Mouse (Mus musculus) heart, postnatal 0 days (tissue): ENCODE measurements at regions not wholly inside any gene's neighbourhood (a gene's known extent, or its start where the extent isn't known, plus 50 kb on each side); places are given as distances from the start of the nearest gene placed in this dataset.
A peak's percentile ranks its signal among the peaks of the same experiment; 100 is the strongest.

ENCODE experiments used
- ATAC-seq: fragments of 200-750 bp; cut with Nextera tagmentation; 2 replicates; pipeline ENCODE4 v1.8.0; 2017; ENCODE audit warnings: low read depth, moderate number of reproducible peaks, moderate library complexity; ENCODE audit not compliant: insufficient read depth
- DNase-seq: peaks from one replicate; pipeline ENCODE4 v3.0.0-alpha.2; 2016; ENCODE audit warnings: low spot score
- H3K27ac ChIP-seq: fragments of 300-500 bp; sonication (generic); 2 replicates; pipeline ENCODE4 v1.5.1; 2014; ENCODE audit warnings: low read depth, mild to moderate bottlenecking
- H3K27me3 ChIP-seq: fragments of 300-500 bp; sonication (generic); 2 replicates; pipeline ENCODE4 v1.6.1; 2014; ENCODE audit warnings: low read length, mixed read lengths; ENCODE audit not compliant: control insufficient read depth, insufficient read depth
- H3K36me3 ChIP-seq: fragments of 300-500 bp; sonication (generic); replicated peaks from 2 replicates; pipeline ENCODE4 v1.6.1; 2014; ENCODE audit warnings: low read length, mixed read lengths; ENCODE audit not compliant: control insufficient read depth, insufficient read depth
- H3K4me1 ChIP-seq: fragments of 300-500 bp; sonication (generic); 2 replicates; pipeline ENCODE4 v1.6.1; 2014; ENCODE audit warnings: antibody characterized with exemption; ENCODE audit not compliant: control insufficient read depth, insufficient read depth
- H3K4me2 ChIP-seq: fragments of 300-500 bp; sonication (generic); 2 replicates; pipeline ENCODE4 v1.6.1; 2014; ENCODE audit warnings: low read depth, mild to moderate bottlenecking, low read length, moderate library complexity
- H3K4me3 ChIP-seq: fragments of 300-500 bp; sonication (generic); 2 replicates; pipeline ENCODE4 v1.5.1; 2014; ENCODE audit warnings: low read depth, low read length
- H3K9ac ChIP-seq: fragments of 300-500 bp; sonication (generic); replicated peaks from 2 replicates; pipeline ENCODE4 v1.6.1; 2014; ENCODE audit warnings: low read depth, low read length, mixed read lengths
- H3K9me3 ChIP-seq: fragments of 300-500 bp; sonication (generic); replicated peaks from 2 replicates; pipeline ENCODE4 v1.6.1; 2016; ENCODE audit warnings: low read length; ENCODE audit not compliant: control insufficient read depth
- CTCF ChIP-seq: IDR thresholded peaks from 2 replicates; pipeline ENCODE4 v1.5.1; 2016; ENCODE audit warnings: antibody characterized with exemption, control low read depth, low read depth
- EP300 ChIP-seq: IDR thresholded peaks from 2 replicates; pipeline ENCODE4 v1.6.1; 2016; ENCODE audit warnings: antibody characterized with exemption, low read depth
- WGBS: fragments of 180-500 bp; shearing (Covaris S2); extraction: QIAGEN DNeasy Blood & Tissue Kit; methylation state at CpG from one replicate; pipeline ENCODE4 v1.1.7; 2014; 5-methylcytosine and 5-hydroxymethylcytosine counted together

GRCm38 (mm10) chrX:19168983-19169382 lies 312.1 kb downstream of the Tex13c3 start:
- no peak overlapping the region for H3K4me2 ChIP-seq
- no peak overlapping the region for H3K4me3 ChIP-seq
- no peaks in the 10 kb centered on the region for H3K9me3 ChIP-seq
- no peaks in the 10 kb centered on the region for H3K4me1 ChIP-seq
- no peak overlapping the region for H3K9ac ChIP-seq
- no peak overlapping the region for H3K27ac ChIP-seq
- DNase-seq (no peak), ATAC-seq (no peak)
- no peaks in the 10 kb centered on the region for H3K36me3 ChIP-seq
- TF ChIP-seq EP300 (no peak), CTCF (no peak)
- no peaks in the 10 kb centered on the region for H3K27me3 ChIP-seq
- whole genome bisulfite sequencing, result 36% methylated on average over 2 of the region's 2 CpGs

DNA sequence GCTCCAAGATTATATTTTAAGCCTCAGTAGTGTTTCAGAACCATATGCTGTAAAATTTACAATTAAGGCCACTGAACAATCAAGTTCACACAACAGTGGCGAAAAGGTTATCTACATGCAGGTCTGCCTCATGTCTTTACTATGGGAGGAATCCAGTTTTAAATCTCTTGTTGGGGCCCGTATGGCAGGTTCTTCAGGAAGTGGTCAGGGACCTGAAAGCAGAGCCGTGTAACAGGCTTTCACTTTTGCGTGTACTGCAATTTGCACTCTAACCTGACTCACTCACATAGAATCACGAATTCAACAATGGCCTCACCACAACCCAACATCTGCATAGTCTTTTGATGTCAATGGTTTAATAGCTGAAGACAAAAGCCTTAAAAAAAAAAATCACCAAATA lies 312.6 kb downstream of the Tex13c3 start:
- no peak overlapping the region for H3K4me2 ChIP-seq
- no peak for TF ChIP-seq EP300
- TF ChIP-seq CTCF, result no peak
- no peak for DNase-seq
- H3K4me3 ChIP-seq, result no peak overlapping the region
- no peaks in the 10 kb centered on the region for H3K4me1 ChIP-seq
- no peak for ATAC-seq
- H3K27ac ChIP-seq, result no peak overlapping the region
- no peaks in the 10 kb centered on the region for H3K27me3 ChIP-seq
- H3K36me3 ChIP-seq, result no peaks in the 10 kb centered on the region
- H3K9ac ChIP-seq, result no peak overlapping the region
- H3K9me3 ChIP-seq, result no peaks in the 10 kb centered on the region
- 59% methylated on average over 5 of the region's 5 CpGs for WGBS

- ATAC-seq, result no peak
- H3K27ac ChIP-seq, result no peak overlapping the region
Measured at GRCm38 (mm10) chrX:19168111-19168510, 313.0 kb downstream of the Tex13c3 start.

DNA sequence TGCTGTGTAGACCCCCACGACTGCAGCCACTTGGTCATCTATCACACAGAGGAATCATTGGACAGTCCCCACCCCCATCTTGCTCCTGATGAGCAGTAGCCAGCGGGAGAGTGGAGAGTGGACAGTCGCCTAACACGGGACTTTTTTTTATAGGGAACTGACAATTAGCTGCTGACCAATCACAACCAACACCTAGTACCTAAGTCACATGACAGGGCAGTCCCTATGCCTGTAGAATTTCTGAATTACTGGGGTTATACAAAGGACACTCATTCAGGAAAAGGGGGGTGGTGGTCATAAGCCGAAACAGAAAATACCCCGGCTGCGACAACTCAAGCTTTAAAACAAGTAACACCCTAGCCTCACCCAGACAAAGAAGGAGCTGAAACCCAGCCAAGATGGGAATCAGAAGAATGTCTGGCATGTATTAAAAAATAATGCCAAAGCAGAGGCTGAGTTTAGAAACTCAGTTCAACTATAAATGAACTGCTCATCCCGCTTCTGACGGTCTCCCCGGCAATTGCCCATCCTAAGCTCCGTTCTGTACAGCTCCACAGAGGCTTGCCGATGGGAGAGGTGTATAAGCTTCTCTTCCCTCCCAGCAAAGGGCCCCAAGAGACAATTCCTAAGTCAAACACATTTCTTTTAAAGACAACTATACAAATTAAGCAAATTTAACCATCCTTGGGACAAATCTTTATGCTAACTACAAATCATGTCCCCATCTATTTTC lies 313.8 kb downstream of the Tex13c3 start:
- H3K27ac ChIP-seq, result no peak overlapping the region
- 39% methylated on average over 12 of the region's 12 CpGs for WGBS
- TF ChIP-seq EP300, result no peak
- no peak for TF ChIP-seq CTCF

More at GRCm38 (mm10) chrX:19168111-19168510, 313.0 kb downstream of the Tex13c3 start:
- TF ChIP-seq EP300, result no peak
- no peak for TF ChIP-seq CTCF
- Histone ChIP-seq H3K27me3 (no peaks in the 10 kb centered on the region), H3K9ac (no peak overlapping the region), H3K36me3 (no peaks in the 10 kb centered on the region), H3K9me3 (no peaks in the 10 kb centered on the region), H3K4me1 (no peaks in the 10 kb centered on the region), H3K4me2 (no peak overlapping the region), H3K4me3 (no peak overlapping the region)
- no peak for DNase-seq
- 59% methylated on average over 1 of the region's 1 CpGs for WGBS

DNA sequence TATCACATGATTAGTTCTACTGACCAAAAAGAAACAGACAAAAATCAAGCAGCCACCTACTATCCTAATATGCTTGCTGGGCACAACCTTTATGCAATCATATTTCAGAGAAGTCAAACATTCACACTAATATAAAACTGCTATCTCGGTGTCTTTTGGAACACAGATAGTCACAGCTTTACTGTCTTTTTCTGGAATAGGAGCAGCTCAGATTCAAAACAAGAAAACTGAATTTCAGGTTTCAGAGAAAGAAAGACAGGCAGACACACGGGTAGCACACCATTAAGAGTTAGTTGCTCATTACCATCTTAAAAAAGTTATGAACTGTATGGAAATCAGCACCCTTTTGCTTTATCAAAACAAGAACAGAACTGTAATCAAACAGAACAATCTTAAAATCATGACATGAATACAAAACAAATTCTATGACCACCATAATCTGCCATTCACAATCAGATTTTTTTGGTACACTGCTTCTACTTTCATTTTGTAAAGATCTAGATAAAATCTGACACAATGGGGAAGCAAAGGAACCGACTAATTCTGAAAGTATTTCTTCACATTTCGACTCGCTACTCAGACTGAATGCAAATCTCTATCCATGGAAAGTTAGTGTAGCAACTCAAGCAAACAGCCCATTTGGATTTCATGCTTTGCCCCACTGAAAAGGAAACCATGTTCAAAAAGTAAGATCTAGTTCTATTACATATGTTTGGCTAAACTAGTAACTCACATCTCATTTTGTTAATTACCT lies 315.1 kb downstream of the Tex13c3 start:
- ATAC-seq (no peak), DNase-seq (no peak)
- Histone ChIP-seq H3K4me3 (peak overlapping the region; percentile 39), H3K4me2 (peak overlapping the region; percentile 55), H3K27ac (no peak overlapping the region), H3K9me3 (no peaks in the 10 kb centered on the region), H3K4me1 (no peaks in the 10 kb centered on the region), H3K9ac (no peak overlapping the region), H3K27me3 (no peaks in the 10 kb centered on the region), H3K36me3 (no peaks in the 10 kb centered on the region)
- no peak for TF ChIP-seq EP300
- 61% methylated on average over 5 of the region's 5 CpGs for WGBS

More for the DNA sequence above, 313.8 kb downstream of the Tex13c3 start:
- Histone ChIP-seq H3K4me2 (peak overlapping the region; percentile 55), H3K4me3 (peak overlapping the region; percentile 39), H3K9ac (no peak overlapping the region), H3K36me3 (no peaks in the 10 kb centered on the region), H3K4me1 (no peaks in the 10 kb centered on the region), H3K9me3 (no peaks in the 10 kb centered on the region), H3K27me3 (no peaks in the 10 kb centered on the region)
- ATAC-seq, result peak; percentile 80
- DNase-seq, result no peak
